Mouse (Mus musculus): ENCODE measurements at regions not wholly inside any gene's neighbourhood (a gene's known extent, or its start where the extent isn't known, plus 50 kb on each side); places are given as distances from the start of the nearest gene placed in this dataset.

DNA sequence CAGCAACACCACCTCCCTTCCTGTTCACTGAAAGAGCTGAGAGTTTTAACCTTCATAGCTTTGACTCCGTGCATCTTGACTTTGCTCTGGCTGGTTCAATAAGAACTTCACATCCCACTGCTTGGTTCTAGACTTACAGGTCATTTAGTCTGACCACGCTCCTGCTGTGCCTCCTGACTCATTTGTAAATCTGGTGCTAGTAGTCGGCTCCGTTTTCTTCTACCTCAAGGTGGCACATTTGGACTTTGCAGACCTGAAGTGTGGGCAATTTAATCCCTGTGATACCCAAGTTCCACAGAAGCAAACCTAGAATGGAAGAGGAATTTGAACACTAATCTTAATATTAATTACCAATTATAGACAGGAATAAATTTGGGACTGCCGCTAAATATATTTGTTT lies 497.9 kb downstream of the Epm2a start:
- H3K36me3 ChIP-seq: no peaks in the 10 kb centered on the region
- H3K27me3 ChIP-seq (replicated peaks): no peaks in the 10 kb centered on the region
- H3K4me3 ChIP-seq (replicated peaks): no peak overlapping the region
- no peak overlapping the region for H3K9ac ChIP-seq
- no peak overlapping the region for H3K4me2 ChIP-seq
- WGBS: 72% methylated on average over 5 of the region's 5 CpGs
- H3K4me1 ChIP-seq: no peaks in the 10 kb centered on the region
- no peak overlapping the region for H3K27ac ChIP-seq
- H3K9me3 ChIP-seq: no peaks in the 10 kb centered on the region
- no peak for ATAC-seq (ENCODE audit: insufficient read depth, low FRiP score, low read depth)

DNA sequence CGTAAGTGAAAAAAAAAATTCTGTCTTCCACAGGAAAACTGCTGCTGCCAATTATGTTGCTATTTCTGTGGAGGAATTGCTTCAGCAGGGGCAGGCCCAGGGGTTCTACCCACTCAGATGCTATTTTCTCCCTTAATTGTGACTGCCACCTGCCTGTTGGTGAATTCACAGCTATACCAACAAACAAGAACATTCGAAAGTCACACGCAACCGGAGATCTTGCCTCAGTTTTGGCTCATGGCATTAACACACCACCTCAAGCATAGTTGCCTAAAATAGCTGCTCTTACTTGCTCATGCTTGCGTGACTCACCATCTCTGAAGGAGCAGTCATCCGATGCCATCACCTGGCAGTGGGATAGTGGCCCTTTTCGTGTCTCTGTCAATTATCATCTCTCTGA lies 498.3 kb downstream of the Epm2a start:
- ATAC-seq (ENCODE audit: insufficient read depth, low FRiP score, low read depth): no peak
- H3K4me2 ChIP-seq: no peak overlapping the region
- 89% methylated on average over 7 of the region's 7 CpGs for WGBS
- H3K9me3 ChIP-seq: no peaks in the 10 kb centered on the region
- H3K36me3 ChIP-seq: no peaks in the 10 kb centered on the region
- no peaks in the 10 kb centered on the region for H3K27me3 ChIP-seq (replicated peaks)
- no peak overlapping the region for H3K9ac ChIP-seq
- H3K27ac ChIP-seq: no peak overlapping the region
- no peak overlapping the region for H3K4me3 ChIP-seq (replicated peaks)
- H3K4me1 ChIP-seq: no peaks in the 10 kb centered on the region

DNA sequence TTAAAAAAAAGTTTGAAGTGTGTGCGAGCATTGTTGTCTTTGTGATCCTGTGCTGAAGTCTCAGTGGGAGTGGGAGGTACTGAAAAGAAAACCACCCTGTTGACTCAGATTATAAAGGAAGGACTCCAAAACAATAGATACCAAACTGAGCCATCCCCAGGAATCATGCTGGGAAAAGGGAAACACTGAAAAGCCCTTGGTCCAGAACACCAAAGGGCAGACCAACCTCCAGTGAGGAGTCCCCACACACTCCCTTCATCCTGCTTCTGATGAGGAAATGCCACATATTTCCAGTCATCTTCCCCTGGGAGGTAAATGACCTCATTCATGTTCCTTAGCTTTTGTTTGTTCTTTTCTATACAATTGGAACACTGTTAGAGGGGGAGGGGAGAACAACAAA lies 502.9 kb downstream of the Epm2a start:
- no peaks in the 10 kb centered on the region for H3K36me3 ChIP-seq
- no peak for ATAC-seq (ENCODE audit: insufficient read depth, low FRiP score, low read depth)
- H3K9me3 ChIP-seq: no peaks in the 10 kb centered on the region
- no peak overlapping the region for H3K9ac ChIP-seq
- no peaks in the 10 kb centered on the region for H3K4me1 ChIP-seq
- H3K4me2 ChIP-seq: no peak overlapping the region
- WGBS: 80% methylated on average over 1 of the region's 1 CpGs
- no peaks in the 10 kb centered on the region for H3K27me3 ChIP-seq (replicated peaks)
- H3K27ac ChIP-seq: no peak overlapping the region
- no peak overlapping the region for H3K4me3 ChIP-seq (replicated peaks)

DNA sequence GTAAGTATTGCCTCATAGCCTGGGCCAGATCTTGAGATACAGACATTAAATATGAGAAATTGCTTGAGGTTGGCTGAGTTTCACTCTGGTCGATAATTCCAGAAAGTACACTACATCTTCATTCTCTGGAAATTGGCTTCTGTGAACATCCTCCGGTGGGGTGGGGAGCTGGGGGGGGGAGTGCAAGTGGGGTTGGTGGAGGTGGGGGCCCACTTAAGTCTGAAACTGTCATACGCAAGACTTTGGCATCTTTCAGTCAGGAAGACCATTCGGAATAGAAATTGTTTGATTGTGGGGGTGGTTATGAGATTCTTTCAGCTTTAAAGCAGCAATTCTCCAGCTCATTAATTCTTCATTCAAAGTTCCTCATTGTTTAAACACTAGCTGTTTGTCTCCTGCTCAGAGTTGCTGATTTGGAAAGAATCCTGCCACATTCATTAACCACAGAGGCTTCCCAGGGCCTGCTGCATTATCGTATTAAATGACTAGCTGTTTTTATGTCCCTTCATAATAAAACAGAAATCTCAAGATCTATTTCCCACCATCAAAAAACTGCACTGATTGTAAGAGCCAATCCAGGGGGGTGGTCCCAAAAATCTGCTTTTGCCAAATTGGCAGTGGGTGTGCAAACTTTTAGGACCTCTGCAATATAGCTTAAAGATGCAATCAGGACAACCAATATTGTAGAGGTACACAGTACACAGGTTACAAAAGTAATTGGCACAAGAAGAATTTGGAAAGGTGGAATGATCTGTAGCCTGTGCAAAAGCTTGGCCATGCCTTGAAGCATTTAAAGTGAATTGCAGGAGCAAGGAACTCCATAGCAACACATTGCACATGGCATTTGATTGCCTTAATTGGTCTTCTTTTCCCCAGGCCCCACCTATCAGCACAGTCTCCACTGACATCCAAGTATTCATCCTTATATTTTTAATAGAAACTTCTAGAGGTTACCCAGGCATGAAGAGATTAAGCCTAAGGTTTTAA lies 532.2 kb downstream of the Epm2a start:
- no peak overlapping the region for H3K4me2 ChIP-seq
- ATAC-seq (ENCODE audit: insufficient read depth, low FRiP score, low read depth): no peak
- H3K27ac ChIP-seq: no peak overlapping the region
- H3K4me3 ChIP-seq (replicated peaks): no peak overlapping the region
- H3K36me3 ChIP-seq: no peaks in the 10 kb centered on the region
- H3K27me3 ChIP-seq (replicated peaks): no peaks in the 10 kb centered on the region
- H3K9me3 ChIP-seq: no peaks in the 10 kb centered on the region
- H3K9ac ChIP-seq: no peak overlapping the region
- 57% methylated on average over 5 of the region's 5 CpGs for WGBS
- H3K4me1 ChIP-seq: no peaks in the 10 kb centered on the region

DNA sequence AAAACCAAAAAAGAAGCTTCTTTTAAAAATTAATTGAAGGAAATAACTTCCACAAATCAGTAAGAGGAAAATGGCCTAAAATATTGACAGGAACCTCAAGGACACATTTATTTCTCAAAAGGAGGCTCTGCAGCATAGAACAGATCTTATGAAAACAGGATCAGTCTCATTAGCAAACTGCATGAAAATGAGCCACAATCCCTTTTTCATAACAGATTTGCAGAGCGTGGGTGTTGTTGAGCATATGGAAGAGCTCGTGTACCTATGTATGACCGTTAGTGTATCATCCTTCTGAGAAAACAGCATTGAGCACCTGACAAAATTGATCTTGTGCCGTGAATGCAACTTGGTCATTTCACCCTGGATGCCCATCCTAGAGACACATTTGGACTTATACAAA lies 543.0 kb downstream of the Epm2a start:
- no peaks in the 10 kb centered on the region for H3K36me3 ChIP-seq
- H3K9me3 ChIP-seq: no peaks in the 10 kb centered on the region
- H3K4me2 ChIP-seq: no peak overlapping the region
- H3K27ac ChIP-seq: no peak overlapping the region
- H3K27me3 ChIP-seq (replicated peaks): no peaks in the 10 kb centered on the region
- WGBS: 87% methylated on average over 4 of the region's 4 CpGs
- ATAC-seq (ENCODE audit: insufficient read depth, low FRiP score, low read depth): no peak
- H3K4me1 ChIP-seq: no peaks in the 10 kb centered on the region
- H3K9ac ChIP-seq: no peak overlapping the region
- no peak overlapping the region for H3K4me3 ChIP-seq (replicated peaks)

DNA sequence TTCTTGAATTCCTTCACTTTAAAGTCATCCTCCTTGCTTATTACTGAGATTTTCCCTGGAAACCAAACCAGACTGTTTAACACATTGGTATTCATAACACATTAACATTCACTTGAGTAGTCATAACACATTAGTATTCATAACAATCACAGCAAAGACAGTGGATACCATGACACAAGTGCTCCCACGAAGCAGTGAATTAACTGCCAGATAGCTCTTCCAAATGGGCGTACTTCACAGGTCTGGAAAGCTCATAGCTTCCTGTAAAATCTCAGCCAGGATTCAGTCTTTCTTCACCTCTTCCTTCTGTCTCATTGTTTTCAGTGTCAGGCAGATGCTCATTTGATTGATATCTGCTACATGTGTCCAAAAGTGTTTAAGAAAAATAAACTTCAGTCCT lies 545.7 kb downstream of the Epm2a start:
- H3K4me2 ChIP-seq: no peak overlapping the region
- H3K36me3 ChIP-seq: no peaks in the 10 kb centered on the region
- 70% methylated on average over 2 of the region's 2 CpGs for WGBS
- no peaks in the 10 kb centered on the region for H3K4me1 ChIP-seq
- no peaks in the 10 kb centered on the region for H3K27me3 ChIP-seq (replicated peaks)
- H3K9me3 ChIP-seq: no peaks in the 10 kb centered on the region
- ATAC-seq (ENCODE audit: insufficient read depth, low FRiP score, low read depth): no peak
- H3K9ac ChIP-seq: no peak overlapping the region
- no peak overlapping the region for H3K27ac ChIP-seq
- no peak overlapping the region for H3K4me3 ChIP-seq (replicated peaks)

DNA sequence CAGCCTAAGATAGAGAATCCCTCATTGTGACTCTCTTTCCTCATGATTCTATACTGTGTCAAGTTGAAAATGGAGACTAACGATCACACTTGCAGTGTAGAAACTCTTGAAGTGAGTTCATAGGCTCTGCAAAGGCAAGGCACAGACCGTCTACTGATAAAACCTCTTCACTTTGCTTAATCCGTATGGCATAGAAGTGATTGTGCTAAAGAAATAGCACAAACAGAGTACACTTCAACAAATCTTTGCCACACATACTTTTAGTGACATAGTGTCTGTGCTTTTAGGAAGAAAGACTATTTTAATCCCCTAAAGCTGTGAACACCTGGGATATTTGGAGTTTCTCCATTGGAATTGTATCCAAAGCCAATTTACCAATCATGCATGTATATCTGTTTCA lies 578.9 kb downstream of the Epm2a start:
- 85% methylated on average over 3 of the region's 3 CpGs for WGBS
- Histone ChIP-seq H3K27me3 (replicated peaks) (no peaks in the 10 kb centered on the region), H3K36me3 (no peaks in the 10 kb centered on the region), H3K4me2 (no peak overlapping the region), H3K9me3 (no peaks in the 10 kb centered on the region), H3K9ac (no peak overlapping the region), H3K4me1 (no peaks in the 10 kb centered on the region), H3K4me3 (replicated peaks) (no peak overlapping the region), H3K27ac (no peak overlapping the region)
- ATAC-seq (ENCODE audit: insufficient read depth, low FRiP score, low read depth): no peak

DNA sequence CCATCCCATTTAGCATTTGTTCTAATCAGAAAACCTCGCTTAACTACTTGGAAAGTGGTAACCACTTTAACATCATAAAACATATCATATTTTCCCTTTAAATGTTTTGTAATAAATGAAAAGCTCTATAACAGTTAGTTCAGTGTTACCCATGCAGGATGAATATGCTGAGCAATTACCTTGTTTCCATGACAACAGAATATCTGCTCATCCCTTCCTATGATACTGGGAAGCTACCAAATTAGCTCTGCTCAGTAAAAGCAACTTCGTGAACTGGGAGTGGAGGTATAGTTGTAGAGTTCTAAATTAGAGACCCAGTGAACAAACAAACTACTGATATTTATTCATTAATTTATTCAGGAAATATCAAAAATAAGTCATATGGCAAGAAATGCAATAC lies 595.0 kb downstream of the Epm2a start:
- Histone ChIP-seq H3K4me1 (no peaks in the 10 kb centered on the region), H3K36me3 (no peaks in the 10 kb centered on the region), H3K27me3 (replicated peaks) (no peaks in the 10 kb centered on the region), H3K4me3 (replicated peaks) (no peak overlapping the region), H3K4me2 (no peak overlapping the region), H3K9me3 (no peaks in the 10 kb centered on the region), H3K9ac (no peak overlapping the region), H3K27ac (no peak overlapping the region)
- WGBS: 84% methylated on average over 2 of the region's 2 CpGs
- ATAC-seq (ENCODE audit: insufficient read depth, low FRiP score, low read depth): no peak

DNA sequence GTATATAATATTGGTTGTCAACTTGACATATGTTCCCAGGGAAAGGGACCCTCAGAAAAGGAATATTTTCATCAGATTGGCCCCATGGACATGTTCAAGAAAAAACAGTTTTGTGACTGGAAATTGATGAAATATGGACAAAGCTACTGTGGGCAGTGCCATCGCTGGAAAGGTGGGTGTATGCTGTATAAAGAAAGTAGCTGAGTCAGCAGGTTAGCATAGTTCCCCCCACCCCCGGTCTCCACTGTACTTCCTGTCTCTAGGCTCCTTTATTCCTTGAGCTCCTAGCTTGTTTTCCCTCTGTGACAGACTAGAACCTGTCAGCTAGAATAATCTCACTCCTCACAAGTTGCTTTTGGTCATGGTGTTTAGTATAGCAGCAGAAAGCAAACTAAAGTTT lies 599.6 kb downstream of the Epm2a start:
- ATAC-seq (ENCODE audit: insufficient read depth, low FRiP score, low read depth): no peak
- Histone ChIP-seq H3K4me2 (no peak overlapping the region), H3K9me3 (no peaks in the 10 kb centered on the region), H3K4me1 (no peaks in the 10 kb centered on the region), H3K36me3 (no peaks in the 10 kb centered on the region), H3K9ac (no peak overlapping the region), H3K27ac (no peak overlapping the region), H3K27me3 (replicated peaks) (no peaks in the 10 kb centered on the region), H3K4me3 (replicated peaks) (no peak overlapping the region)
- 78% methylated on average over 2 of the region's 2 CpGs for WGBS

DNA sequence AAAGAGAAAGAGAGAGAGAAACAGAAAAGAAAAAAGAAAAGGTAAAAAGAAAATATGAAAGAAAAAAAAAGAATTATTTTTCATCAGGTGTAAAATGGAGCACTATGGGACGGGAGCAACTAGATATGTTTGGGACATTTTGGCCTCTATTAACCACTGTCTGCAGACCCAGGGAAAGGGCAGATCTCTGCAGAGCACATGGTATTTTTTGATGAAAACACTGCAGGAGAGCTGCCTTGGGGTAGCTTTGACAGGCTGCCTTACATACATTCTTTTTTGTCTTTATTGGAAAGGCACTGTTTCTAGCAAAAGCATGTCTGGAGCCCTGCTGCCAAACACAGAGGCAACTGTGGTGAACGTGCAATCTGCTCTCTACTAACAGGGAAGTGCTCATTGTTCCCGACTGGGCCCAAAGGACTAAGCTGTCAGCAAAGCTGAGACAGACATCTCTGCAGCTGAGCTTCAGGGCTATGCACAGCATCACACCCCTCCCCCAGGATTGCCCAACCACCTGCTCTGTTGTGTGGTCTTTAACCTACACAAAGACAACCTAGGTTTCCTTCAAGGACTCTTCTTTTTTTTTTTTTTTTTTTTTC lies 617.2 kb downstream of the Epm2a start:
- Histone ChIP-seq H3K4me1 (no peaks in the 10 kb centered on the region), H3K9ac (no peak overlapping the region), H3K9me3 (no peaks in the 10 kb centered on the region), H3K4me3 (replicated peaks) (no peak overlapping the region), H3K27me3 (replicated peaks) (no peaks in the 10 kb centered on the region), H3K36me3 (no peaks in the 10 kb centered on the region), H3K4me2 (no peak overlapping the region), H3K27ac (no peak overlapping the region)
- ATAC-seq (ENCODE audit: insufficient read depth, low FRiP score, low read depth): no peak
- 52% methylated on average over 3 of the region's 3 CpGs for WGBS

DNA sequence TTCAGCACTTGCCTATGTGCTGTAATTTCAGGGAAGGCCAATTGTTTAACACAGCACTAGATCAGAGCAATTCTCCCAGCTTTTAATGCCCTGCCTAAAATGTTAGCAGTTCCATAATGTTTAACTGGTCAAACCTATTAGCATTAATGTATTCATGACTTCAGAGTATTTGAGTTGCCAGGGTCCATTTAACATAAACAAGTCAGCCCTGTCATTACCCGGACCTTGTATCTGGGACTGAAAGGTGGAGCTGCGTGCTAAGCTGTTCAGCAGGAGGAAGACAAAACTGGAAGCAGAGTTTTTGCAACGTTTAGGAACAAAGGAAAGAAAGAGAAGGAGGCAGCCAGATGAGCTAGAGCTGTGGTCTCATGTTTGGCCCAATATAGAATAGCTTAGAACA lies 661.8 kb downstream of the Epm2a start:
- H3K4me1 ChIP-seq: no peaks in the 10 kb centered on the region
- H3K36me3 ChIP-seq: no peaks in the 10 kb centered on the region
- H3K27me3 ChIP-seq (replicated peaks): no peaks in the 10 kb centered on the region
- no peaks in the 10 kb centered on the region for H3K9me3 ChIP-seq
- H3K4me3 ChIP-seq (replicated peaks): no peak overlapping the region
- no peak overlapping the region for H3K27ac ChIP-seq
- 43% methylated on average over 3 of the region's 3 CpGs for WGBS
- H3K4me2 ChIP-seq: no peak overlapping the region
- no peak overlapping the region for H3K9ac ChIP-seq
- no peak for ATAC-seq (ENCODE audit: insufficient read depth, low FRiP score, low read depth)

DNA sequence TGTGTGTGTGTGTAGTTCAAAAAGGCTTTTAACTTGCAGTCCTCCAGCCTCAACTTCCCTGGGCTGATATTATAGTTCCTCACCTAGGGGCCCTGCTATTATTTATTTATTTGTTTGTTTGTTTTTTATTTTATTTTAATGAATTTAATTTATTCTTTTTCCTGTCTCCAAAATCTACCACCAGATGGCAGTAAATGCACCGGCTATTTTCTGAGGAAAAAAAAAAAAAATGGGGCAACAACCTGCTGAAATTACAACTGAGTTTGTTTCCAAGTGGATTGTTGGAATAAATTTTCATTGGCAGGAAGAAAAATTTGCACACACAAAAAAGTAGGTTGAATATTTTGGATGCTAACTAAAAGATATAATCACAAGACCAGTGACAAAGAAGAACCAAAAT lies 662.7 kb downstream of the Epm2a start:
- H3K27me3 ChIP-seq (replicated peaks): no peaks in the 10 kb centered on the region
- no peak overlapping the region for H3K27ac ChIP-seq
- 48% methylated on average over 1 of the region's 1 CpGs for WGBS
- no peak overlapping the region for H3K4me3 ChIP-seq (replicated peaks)
- H3K36me3 ChIP-seq: no peaks in the 10 kb centered on the region
- H3K9me3 ChIP-seq: no peaks in the 10 kb centered on the region
- ATAC-seq (ENCODE audit: insufficient read depth, low FRiP score, low read depth): no peak
- H3K4me1 ChIP-seq: no peaks in the 10 kb centered on the region
- H3K9ac ChIP-seq: no peak overlapping the region
- no peak overlapping the region for H3K4me2 ChIP-seq

All from stomach, embryonic 15.5 days (tissue).